Mouse (Mus musculus) naive thymus-derived CD4-positive, alpha-beta T cell, adult 2 months (primary cell): ENCODE measurements around the gene Tmem179b.
"Not testable (repeated sequence)": the region's sequence is repeated elsewhere in the genome, so short reads cannot be mapped to it uniquely, and the experiment has no call there.

Experiments used
- DNase-seq: peaks from one replicate; pipeline ENCODE4 v3.0.0-alpha.2; 2011; ENCODE audit warnings: low read depth

Gene Tmem179b

DNA sequence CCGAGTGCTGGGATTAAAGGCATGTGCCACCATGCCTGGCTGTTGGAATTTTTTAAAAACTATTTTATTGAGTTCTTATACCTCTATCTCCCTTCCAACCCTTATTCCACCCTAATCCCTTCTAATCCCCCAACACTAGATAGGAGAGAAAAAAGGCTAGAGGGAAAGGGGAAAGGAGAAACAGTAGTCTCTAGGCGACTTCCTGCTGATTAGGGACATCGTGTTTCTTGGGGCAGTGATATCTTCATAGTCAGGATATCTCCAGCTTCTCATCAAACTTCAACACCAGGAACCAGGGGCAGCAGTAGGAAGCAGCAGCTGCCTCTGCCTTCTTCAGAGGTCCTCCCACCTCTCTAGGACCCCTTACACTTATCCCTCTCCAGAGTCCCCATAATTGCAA is 39.9 kb downstream of the Tmem179b start:
- no peak for DNase-seq

DNA sequence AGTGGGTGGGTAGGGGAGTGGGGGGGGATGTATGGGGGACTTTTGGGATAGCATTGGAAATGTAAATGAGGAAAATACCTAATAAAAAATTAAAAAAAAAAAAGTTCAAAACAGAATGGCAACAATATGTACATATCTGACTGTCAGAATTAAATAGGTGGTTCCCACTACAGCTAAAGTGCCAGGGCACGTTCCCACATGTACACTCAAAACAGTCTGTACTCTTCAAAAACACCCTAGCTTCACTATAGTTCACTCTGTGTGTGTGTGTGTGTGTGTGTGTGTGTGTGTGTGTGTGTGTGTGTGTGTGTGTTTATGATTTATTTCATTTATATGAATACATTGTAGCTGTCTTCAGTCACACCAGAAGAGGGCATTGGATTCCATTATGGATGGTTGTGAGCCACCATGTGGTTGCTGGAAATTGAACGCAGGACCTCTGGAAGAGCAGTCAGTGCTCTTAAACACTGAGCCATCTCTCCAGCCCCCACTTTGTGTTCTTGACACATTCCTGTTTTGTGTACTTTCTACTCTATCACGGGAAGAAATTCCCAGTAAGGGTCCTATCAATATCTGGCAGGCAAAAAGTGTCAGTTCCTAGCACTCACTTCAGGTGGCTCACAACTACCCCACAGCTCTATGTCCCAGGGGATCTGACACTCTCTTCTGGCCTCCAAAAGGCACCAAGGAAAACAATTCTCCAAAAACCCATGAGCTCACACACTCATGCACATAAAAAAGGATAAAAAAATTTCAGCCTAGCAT is 45.8 kb downstream of the Tmem179b start:
- not testable (repeated sequence) for DNase-seq

DNA sequence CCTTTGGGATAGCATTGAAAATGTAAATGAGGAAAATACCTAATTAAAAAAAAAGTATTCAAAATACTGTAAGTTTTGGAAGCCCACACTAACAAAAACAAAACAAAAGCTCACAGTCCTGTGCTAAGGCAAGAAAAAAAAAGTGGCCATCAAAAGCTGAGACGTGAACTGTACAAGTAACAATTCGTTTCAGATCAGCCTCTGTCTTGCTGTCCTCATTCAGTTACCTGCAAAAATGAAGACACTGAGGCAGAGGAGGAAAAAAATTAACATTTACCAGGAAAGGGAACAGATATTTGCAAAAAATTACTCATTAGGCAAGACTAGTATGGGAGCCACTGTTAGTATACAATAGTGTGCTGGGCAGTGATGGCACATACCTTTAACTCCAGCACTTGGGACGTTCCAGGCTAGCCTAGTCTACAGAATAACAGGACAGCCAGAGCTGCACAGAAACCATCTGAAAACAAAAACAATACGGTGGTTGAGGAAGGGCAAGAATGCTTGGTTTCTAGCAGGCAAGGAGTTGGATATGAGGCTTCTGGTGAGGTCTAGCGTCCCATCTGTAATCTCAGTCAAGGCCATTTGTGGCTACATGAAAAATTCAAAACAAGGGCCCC is 46.7 kb downstream of the Tmem179b start:
- no peak for DNase-seq

DNA sequence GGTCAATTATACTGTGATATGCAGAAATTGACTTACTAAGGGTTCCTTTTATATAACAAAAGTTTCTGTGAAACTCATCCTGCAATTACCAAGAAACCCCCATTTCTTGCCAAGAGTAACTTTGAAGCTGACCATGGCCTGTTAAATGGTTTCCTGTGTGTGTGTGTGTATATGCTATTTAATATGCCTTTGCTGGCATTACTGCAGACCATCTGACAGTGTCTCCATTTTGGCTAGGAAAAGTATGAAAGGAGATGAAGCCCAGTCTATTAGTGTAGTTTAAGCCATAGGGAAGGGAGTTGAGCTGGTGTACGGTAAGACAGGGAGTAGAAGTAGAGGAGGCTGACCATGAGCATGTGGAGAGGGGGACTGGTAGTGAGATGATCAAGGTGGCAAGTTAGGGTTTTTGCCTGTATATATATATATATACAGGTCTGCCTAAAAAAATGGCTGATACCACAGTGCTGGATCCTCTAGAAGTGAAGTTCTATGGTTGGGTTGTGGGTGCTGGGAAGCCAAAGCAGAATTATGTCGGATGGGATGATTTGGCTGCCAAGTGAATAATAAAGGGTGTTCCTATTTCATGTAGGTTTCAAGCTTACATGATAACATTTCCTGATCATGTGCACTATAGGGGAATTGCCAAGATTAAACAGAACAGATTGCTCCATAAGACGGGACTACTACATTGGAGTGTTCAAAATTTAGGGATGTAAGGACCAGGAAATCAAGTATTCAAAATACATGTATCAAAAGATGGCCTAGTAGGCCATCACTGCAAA is 47.5 kb downstream of the Tmem179b start:
- DNase-seq = no peak

DNA sequence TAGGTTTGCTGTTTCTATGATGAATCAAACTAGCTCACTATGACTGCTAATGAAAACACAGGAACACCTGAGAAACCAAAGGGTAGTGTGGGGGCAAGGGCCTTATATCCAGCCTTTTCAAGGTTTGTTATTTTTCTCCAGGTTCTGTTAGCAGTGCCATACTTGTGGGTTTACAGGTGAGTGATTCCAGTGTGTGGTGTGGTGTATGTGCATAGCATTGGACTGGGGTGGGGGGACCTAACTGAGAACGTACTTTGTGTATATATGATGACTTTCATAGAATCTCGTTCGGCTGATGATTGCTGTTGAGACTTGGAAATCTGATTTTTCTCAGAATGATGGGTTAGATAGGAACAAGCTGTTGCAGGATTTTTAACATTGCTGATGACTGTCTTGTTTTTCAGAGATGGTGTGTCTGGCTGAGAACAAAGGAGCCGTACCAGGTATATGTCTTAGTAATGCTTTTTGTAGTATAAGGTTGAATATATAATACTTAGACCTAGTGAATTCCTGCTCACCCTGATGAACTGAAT is 49.1 kb downstream of the Tmem179b start:
- DNase-seq = no peak

- DNase-seq = no peak
These were observed 49.9 kb downstream of the Tmem179b start for GRCm38 (mm10) chr19:8724392-8724791.

GRCm38 (mm10) chr19:8723574-8724346 is 50.5 kb downstream of the Tmem179b start:
- DNase-seq = peak; percentile 63

GRCm38 (mm10) chr19:8722907-8723573 is 51.2 kb downstream of the Tmem179b start, which contains the start of gene Slc3a2:
Slc3a2 (minus strand) TSS chr19:8723369.
- peak; percentile 98 for DNase-seq

GRCm38 (mm10) chr19:8722559-8722906 is 51.7 kb downstream of the Tmem179b start:
- no peak for DNase-seq
